Mouse (Mus musculus): ENCODE measurements at regions not wholly inside any gene's neighbourhood (a gene's known extent, or its start where the extent isn't known, plus 50 kb on each side); places are given as distances from the start of the nearest gene placed in this dataset.

DNA sequence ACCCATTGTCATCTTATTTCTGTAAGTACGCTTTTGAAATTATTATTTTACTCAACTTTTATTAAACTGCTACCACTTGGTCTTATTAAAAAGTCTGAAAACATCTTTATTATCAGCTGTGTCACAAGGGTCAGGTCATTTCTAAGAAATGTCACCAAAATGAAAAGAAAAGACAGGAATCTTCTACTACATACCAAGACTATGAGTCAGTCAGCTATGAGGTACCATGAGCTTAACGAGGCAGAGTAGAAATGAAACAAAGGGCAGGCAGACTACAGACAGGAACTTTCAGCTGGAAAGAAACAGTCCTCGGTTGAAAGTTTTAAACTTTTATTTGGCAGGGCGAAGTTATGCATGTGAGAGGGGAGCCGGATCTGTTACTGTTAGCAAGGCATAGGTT is 208.8 kb upstream of the Thbs1 start:
- Histone ChIP-seq H3K4me1 (ENCODE audit: control insufficient read depth, insufficient read depth, low read length) (no peaks in the 10 kb centered on the region), H3K27ac (ENCODE audit: low read depth, low read length) (no peak overlapping the region), H3K4me2 (ENCODE audit: low read length) (no peak overlapping the region), H3K36me3 (ENCODE audit: control insufficient read depth, insufficient read depth, low read length) (no peaks in the 10 kb centered on the region), H3K4me3 (ENCODE audit: low read depth, low read length) (no peak overlapping the region), H3K27me3 (replicated peaks; ENCODE audit: control insufficient read depth, insufficient read depth, low read length) (no peaks in the 10 kb centered on the region), H3K9ac (ENCODE audit: low read length) (no peak overlapping the region), H3K9me3 (replicated peaks; ENCODE audit: control insufficient read depth, low read length) (no peaks in the 10 kb centered on the region)
- ATAC-seq (no peak), DNase-seq (ENCODE audit: low spot score) (no peak)
- WGBS = 67% methylated on average over 5 of the region's 5 CpGs

DNA sequence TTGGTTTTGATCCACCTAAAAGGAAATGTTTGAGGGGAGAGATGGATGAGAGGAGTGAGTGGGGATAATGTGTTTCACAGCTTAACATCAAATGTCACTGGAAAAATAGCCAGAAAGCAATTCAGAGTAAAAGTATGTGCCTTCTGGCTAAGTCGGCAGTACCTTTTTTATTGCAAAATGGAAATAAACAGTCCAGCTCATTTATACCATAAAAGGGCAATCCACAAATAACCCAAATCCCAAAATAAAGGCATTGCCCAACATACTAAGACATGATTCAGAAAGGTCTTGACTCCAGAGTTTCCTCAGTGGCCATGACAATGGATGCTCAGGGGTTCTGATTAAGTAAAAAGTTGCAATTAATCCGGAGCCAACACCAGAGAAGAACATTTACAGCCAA is 208.0 kb upstream of the Thbs1 start:
- no peaks in the 10 kb centered on the region for H3K9me3 ChIP-seq (replicated peaks; ENCODE audit: control insufficient read depth, low read length)
- H3K27ac ChIP-seq (ENCODE audit: low read depth, low read length) = no peak overlapping the region
- H3K27me3 ChIP-seq (replicated peaks; ENCODE audit: control insufficient read depth, insufficient read depth, low read length) = no peaks in the 10 kb centered on the region
- no peaks in the 10 kb centered on the region for H3K36me3 ChIP-seq (ENCODE audit: control insufficient read depth, insufficient read depth, low read length)
- H3K9ac ChIP-seq (ENCODE audit: low read length) = no peak overlapping the region
- WGBS = 87% methylated on average over 2 of the region's 2 CpGs
- H3K4me2 ChIP-seq (ENCODE audit: low read length) = no peak overlapping the region
- no peak for DNase-seq (ENCODE audit: low spot score)
- no peak overlapping the region for H3K4me3 ChIP-seq (ENCODE audit: low read depth, low read length)
- H3K4me1 ChIP-seq (ENCODE audit: control insufficient read depth, insufficient read depth, low read length) = no peaks in the 10 kb centered on the region
- ATAC-seq = no peak

DNA sequence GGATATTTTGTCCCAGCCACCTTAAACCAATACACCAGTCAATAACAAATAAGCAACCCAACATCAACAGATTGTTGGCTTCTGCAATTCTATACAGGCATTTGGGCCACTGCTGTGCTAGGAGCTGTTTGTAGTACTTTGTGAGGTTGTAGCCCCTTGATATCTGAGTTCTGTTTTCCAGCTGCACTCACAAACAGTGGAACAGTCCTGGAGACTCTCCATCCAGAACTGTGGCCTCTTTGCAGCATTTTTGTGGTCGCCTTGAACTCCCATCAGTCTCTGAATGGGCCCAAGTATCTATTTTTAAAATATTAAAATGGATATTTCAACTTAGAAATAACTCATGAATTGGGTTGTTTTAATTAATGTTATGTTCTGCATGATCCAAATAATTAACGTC is 205.2 kb upstream of the Thbs1 start:
- ATAC-seq = no peak
- Histone ChIP-seq H3K9ac (ENCODE audit: low read length) (no peak overlapping the region), H3K27me3 (replicated peaks; ENCODE audit: control insufficient read depth, insufficient read depth, low read length) (no peaks in the 10 kb centered on the region), H3K27ac (ENCODE audit: low read depth, low read length) (no peak overlapping the region), H3K4me3 (ENCODE audit: low read depth, low read length) (no peak overlapping the region), H3K9me3 (replicated peaks; ENCODE audit: control insufficient read depth, low read length) (no peaks in the 10 kb centered on the region), H3K4me1 (ENCODE audit: control insufficient read depth, insufficient read depth, low read length) (no peaks in the 10 kb centered on the region), H3K36me3 (ENCODE audit: control insufficient read depth, insufficient read depth, low read length) (no peaks in the 10 kb centered on the region), H3K4me2 (ENCODE audit: low read length) (no peak overlapping the region)
- no peak for DNase-seq (ENCODE audit: low spot score)
- WGBS = 90% methylated on average over 2 of the region's 2 CpGs

DNA sequence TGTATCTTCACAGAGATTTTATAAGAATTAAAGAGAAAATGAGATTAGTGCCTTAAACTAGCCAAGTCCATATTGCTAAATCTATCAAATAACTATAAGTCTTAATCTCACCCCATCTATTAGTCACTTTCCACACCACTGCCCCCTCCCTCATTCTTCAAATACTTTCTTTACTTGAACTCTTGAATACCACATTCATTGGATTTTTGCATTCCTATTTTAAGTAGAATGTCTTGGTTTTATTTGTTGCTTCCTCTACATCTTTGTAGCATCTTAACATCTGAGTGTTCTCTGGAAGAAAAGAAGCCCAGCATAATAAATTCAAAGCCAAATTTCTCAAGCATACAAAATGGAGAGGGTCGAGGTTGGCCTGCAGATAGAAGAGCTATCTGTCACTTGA is 200.9 kb upstream of the Thbs1 start:
- no peak for ATAC-seq
- H3K9me3 ChIP-seq (replicated peaks; ENCODE audit: control insufficient read depth, low read length) = no peaks in the 10 kb centered on the region
- no peaks in the 10 kb centered on the region for H3K4me1 ChIP-seq (ENCODE audit: control insufficient read depth, insufficient read depth, low read length)
- H3K36me3 ChIP-seq (ENCODE audit: control insufficient read depth, insufficient read depth, low read length) = no peaks in the 10 kb centered on the region
- no peak overlapping the region for H3K9ac ChIP-seq (ENCODE audit: low read length)
- WGBS = 77% methylated on average over 1 of the region's 1 CpGs
- H3K4me2 ChIP-seq (ENCODE audit: low read length) = no peak overlapping the region
- H3K27ac ChIP-seq (ENCODE audit: low read depth, low read length) = no peak overlapping the region
- H3K27me3 ChIP-seq (replicated peaks; ENCODE audit: control insufficient read depth, insufficient read depth, low read length) = no peaks in the 10 kb centered on the region
- H3K4me3 ChIP-seq (ENCODE audit: low read depth, low read length) = no peak overlapping the region
- no peak for DNase-seq (ENCODE audit: low spot score)

DNA sequence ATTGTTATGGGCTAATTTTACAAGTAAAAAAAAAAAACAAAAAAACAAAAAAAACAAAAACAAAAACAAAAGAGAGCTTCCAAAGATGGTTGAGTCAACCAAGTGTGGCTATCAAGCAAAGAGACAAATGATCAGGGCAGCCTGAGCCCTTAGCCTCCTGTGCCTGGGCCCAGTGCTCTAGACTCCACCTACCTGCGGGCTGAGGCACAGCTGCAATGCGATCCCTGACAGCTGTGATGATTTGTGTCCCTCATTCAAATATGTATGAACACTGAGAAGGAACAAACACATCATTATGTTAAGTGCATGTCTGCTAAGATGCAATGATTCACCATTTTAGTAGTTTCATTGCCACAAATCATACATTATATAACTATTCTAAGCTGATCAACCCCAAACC is 199.0 kb upstream of the Thbs1 start:
- H3K9ac ChIP-seq (ENCODE audit: low read length) = no peak overlapping the region
- ATAC-seq (no peak), DNase-seq (ENCODE audit: low spot score) (no peak)
- H3K27ac ChIP-seq (ENCODE audit: low read depth, low read length) = no peak overlapping the region
- H3K36me3 ChIP-seq (ENCODE audit: control insufficient read depth, insufficient read depth, low read length) = no peaks in the 10 kb centered on the region
- no peaks in the 10 kb centered on the region for H3K4me1 ChIP-seq (ENCODE audit: control insufficient read depth, insufficient read depth, low read length)
- 76% methylated on average over 2 of the region's 2 CpGs for WGBS
- H3K9me3 ChIP-seq (replicated peaks; ENCODE audit: control insufficient read depth, low read length) = no peaks in the 10 kb centered on the region
- no peak overlapping the region for H3K4me2 ChIP-seq (ENCODE audit: low read length)
- no peak overlapping the region for H3K4me3 ChIP-seq (ENCODE audit: low read depth, low read length)
- no peaks in the 10 kb centered on the region for H3K27me3 ChIP-seq (replicated peaks; ENCODE audit: control insufficient read depth, insufficient read depth, low read length)

DNA sequence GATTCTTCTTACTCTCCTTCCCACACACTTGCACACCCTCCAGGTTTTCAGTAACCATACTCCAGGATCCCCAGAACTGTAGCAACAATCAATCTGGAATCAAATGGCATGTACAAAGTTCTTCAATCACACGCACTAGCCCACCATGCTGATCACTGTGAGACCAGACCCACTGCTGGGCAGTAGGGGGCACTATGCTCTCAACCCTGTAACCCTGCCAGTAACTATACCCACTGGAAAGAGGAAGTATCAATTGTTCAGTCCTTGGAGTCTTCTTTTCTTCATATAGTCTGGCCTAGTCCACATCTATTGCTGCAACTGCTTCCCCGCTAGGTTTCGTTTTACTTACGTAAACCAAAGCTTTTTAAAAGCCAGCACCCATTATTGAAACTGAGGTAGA is 197.8 kb upstream of the Thbs1 start:
- Histone ChIP-seq H3K9me3 (replicated peaks; ENCODE audit: control insufficient read depth, low read length) (no peaks in the 10 kb centered on the region), H3K4me1 (ENCODE audit: control insufficient read depth, insufficient read depth, low read length) (no peaks in the 10 kb centered on the region), H3K4me2 (ENCODE audit: low read length) (no peak overlapping the region), H3K27ac (ENCODE audit: low read depth, low read length) (no peak overlapping the region), H3K4me3 (ENCODE audit: low read depth, low read length) (no peak overlapping the region), H3K36me3 (ENCODE audit: control insufficient read depth, insufficient read depth, low read length) (no peaks in the 10 kb centered on the region), H3K27me3 (replicated peaks; ENCODE audit: control insufficient read depth, insufficient read depth, low read length) (no peaks in the 10 kb centered on the region), H3K9ac (ENCODE audit: low read length) (no peak overlapping the region)
- WGBS = 96% methylated on average over 4 of the region's 4 CpGs
- DNase-seq (ENCODE audit: low spot score) (no peak), ATAC-seq (no peak)

DNA sequence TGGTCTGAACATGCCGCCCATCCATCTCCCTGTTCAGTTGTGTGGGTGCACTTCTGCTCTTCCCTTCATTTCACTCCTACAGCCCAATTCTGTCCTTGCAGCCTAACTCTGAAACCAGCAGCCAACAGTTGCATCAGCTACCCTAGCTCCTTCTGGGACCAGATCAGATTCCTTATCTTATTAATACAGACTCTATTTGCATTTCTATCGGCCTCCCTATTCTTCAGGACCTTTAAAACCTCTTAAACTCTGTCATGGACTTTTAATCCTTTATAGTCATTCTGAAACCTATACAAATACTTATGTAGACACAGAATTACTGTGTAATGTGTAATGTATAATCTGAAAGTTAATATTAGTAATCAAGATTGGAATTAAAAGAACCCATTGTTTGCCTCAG is 195.9 kb upstream of the Thbs1 start:
- 78% methylated on average over 2 of the region's 2 CpGs for WGBS
- no peaks in the 10 kb centered on the region for H3K27me3 ChIP-seq (replicated peaks; ENCODE audit: control insufficient read depth, insufficient read depth, low read length)
- DNase-seq (ENCODE audit: low spot score) = no peak
- H3K4me3 ChIP-seq (ENCODE audit: low read depth, low read length) = no peak overlapping the region
- H3K27ac ChIP-seq (ENCODE audit: low read depth, low read length) = no peak overlapping the region
- H3K36me3 ChIP-seq (ENCODE audit: control insufficient read depth, insufficient read depth, low read length) = no peaks in the 10 kb centered on the region
- H3K9me3 ChIP-seq (replicated peaks; ENCODE audit: control insufficient read depth, low read length) = no peaks in the 10 kb centered on the region
- H3K9ac ChIP-seq (ENCODE audit: low read length) = no peak overlapping the region
- no peak overlapping the region for H3K4me2 ChIP-seq (ENCODE audit: low read length)
- H3K4me1 ChIP-seq (ENCODE audit: control insufficient read depth, insufficient read depth, low read length) = no peaks in the 10 kb centered on the region
- no peak for ATAC-seq

DNA sequence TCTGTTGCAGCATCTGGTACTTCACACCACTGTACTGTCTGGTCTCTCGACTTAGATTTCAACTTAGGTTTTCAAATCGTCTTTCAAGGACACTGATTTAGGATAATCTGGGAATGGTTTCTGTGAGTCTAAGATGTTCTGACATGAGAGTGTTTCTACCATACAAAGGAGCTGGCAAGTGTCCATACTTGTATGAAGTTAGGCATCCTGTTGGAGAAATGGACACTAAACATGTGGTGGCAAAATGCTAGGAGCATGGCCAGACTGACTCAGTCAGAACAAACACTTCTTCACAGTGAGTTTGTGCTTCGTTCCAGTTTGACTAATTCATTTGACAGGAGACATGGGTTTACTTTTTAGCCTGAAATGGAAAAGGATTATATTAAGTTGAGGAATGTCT is 194.5 kb upstream of the Thbs1 start:
- Histone ChIP-seq H3K9ac (ENCODE audit: low read length) (no peak overlapping the region), H3K27me3 (replicated peaks; ENCODE audit: control insufficient read depth, insufficient read depth, low read length) (no peaks in the 10 kb centered on the region), H3K4me1 (ENCODE audit: control insufficient read depth, insufficient read depth, low read length) (no peaks in the 10 kb centered on the region), H3K4me2 (ENCODE audit: low read length) (no peak overlapping the region), H3K4me3 (ENCODE audit: low read depth, low read length) (no peak overlapping the region), H3K27ac (ENCODE audit: low read depth, low read length) (no peak overlapping the region), H3K9me3 (replicated peaks; ENCODE audit: control insufficient read depth, low read length) (no peaks in the 10 kb centered on the region), H3K36me3 (ENCODE audit: control insufficient read depth, insufficient read depth, low read length) (no peaks in the 10 kb centered on the region)
- WGBS = 88% methylated on average over 3 of the region's 3 CpGs
- DNase-seq (ENCODE audit: low spot score) (no peak), ATAC-seq (no peak)

DNA sequence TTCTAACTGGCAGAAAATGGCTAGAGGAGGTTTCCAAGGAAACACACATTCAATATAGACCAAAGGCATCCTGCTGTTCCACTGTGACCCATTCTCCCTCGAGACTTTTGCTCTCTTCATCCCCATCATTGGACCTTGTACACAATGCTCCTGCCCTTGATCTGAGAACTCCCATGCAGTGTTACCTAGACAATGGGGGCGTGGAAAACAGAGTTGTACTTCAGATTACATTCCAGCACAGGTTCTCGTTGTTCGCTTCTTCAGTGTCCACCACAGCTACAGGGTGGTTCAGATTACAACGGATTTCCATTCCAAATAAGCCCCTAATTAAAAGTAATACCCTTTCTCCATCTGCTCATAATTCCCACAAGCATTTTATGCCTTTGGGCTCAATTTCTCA is 186.8 kb upstream of the Thbs1 start:
- Histone ChIP-seq H3K9me3 (replicated peaks; ENCODE audit: control insufficient read depth, low read length) (no peaks in the 10 kb centered on the region), H3K4me1 (ENCODE audit: control insufficient read depth, insufficient read depth, low read length) (no peaks in the 10 kb centered on the region), H3K27me3 (replicated peaks; ENCODE audit: control insufficient read depth, insufficient read depth, low read length) (no peaks in the 10 kb centered on the region), H3K4me3 (ENCODE audit: low read depth, low read length) (no peak overlapping the region), H3K27ac (ENCODE audit: low read depth, low read length) (no peak overlapping the region), H3K9ac (ENCODE audit: low read length) (no peak overlapping the region), H3K36me3 (ENCODE audit: control insufficient read depth, insufficient read depth, low read length) (no peaks in the 10 kb centered on the region), H3K4me2 (ENCODE audit: low read length) (no peak overlapping the region)
- ATAC-seq (no peak), DNase-seq (ENCODE audit: low spot score) (no peak)
- 8% methylated on average over 5 of the region's 5 CpGs for WGBS

DNA sequence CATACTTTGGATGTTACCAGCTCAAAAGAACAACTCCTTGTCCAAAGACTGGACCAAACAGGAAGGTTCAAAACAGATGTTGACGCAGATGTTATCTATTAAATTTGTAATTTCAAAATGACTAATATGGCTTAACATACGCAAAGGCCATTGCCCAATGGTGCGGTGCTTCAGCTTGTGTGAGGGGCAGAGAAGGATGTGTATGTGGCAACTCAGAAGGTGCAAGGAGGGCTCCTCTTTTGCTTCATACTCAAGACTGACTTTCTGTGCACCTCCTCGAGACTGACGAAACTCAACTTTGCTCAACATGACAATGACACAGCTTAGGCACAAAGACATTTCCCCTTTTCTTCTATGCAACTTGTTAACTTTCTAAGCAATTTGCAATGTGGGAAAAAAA is 186.3 kb upstream of the Thbs1 start:
- no peak overlapping the region for H3K27ac ChIP-seq (ENCODE audit: low read depth, low read length)
- H3K9me3 ChIP-seq (replicated peaks; ENCODE audit: control insufficient read depth, low read length) = no peaks in the 10 kb centered on the region
- no peaks in the 10 kb centered on the region for H3K4me1 ChIP-seq (ENCODE audit: control insufficient read depth, insufficient read depth, low read length)
- H3K9ac ChIP-seq (ENCODE audit: low read length) = no peak overlapping the region
- DNase-seq (ENCODE audit: low spot score) (no peak), ATAC-seq (no peak)
- no peak overlapping the region for H3K4me2 ChIP-seq (ENCODE audit: low read length)
- no peaks in the 10 kb centered on the region for H3K36me3 ChIP-seq (ENCODE audit: control insufficient read depth, insufficient read depth, low read length)
- no peak overlapping the region for H3K4me3 ChIP-seq (ENCODE audit: low read depth, low read length)
- H3K27me3 ChIP-seq (replicated peaks; ENCODE audit: control insufficient read depth, insufficient read depth, low read length) = no peaks in the 10 kb centered on the region
- WGBS = 81% methylated on average over 5 of the region's 5 CpGs
